13 mouse cellular contexts compared by ENCODE assay signal in genomic region chr10:8132795-8133194, GRCm38 (mm10).
DNase-seq lines count a peak whose midpoint lies in the region; ATAC-seq lines count a peak whose summit lies in the region.
"Had no signal": no experiment of that assay in that cellular context is flagged by ENCODE, and none has a peak within 500 bp of the region (broad histone marks: within the 10 kb centered on the region; RNA-seq: fewer than 3 reads in every experiment).

No protein-coding gene starts in this region.

- no peak overlapping the region for H3K4me2 ChIP-seq in heart, embryonic 13.5 days
- no peak overlapping the region for H3K4me2 ChIP-seq in hindbrain, embryonic 12.5 days (replicated peaks)
- no peak overlapping the region for H3K4me2 ChIP-seq in midbrain, embryonic 15.5 days

- no peak overlapping the region for H3K9ac ChIP-seq in heart, embryonic 13.5 days
- no peak overlapping the region for H3K9ac ChIP-seq in hindbrain, embryonic 12.5 days
- H3K9ac ChIP-seq in midbrain, embryonic 15.5 days, result no peak overlapping the region
- H3K9ac ChIP-seq: forebrain, embryonic 15.5 days; intestine, embryonic 15.5 days had no signal

- no peak for DNase-seq in heart, postnatal 36 days
- peak; percentile 43 for DNase-seq in ZHBTc4 (ENCODE audit: low read depth, low spot score)
- no peak for DNase-seq in kidney, postnatal 4 days
- DNase-seq in left cerebral cortex, adult 18-20 months (ENCODE audit: low spot score in 2 of 2), result no peak
- DNase-seq: cerebellum, postnatal 36 days; right cerebral cortex, adult 18-20 months; thymus, postnatal 36 days had no signal

- H3K27me3 ChIP-seq in heart, embryonic 13.5 days (replicated peaks), result no peaks in the 10 kb centered on the region
- H3K27me3 ChIP-seq in hindbrain, embryonic 12.5 days, result no peaks in the 10 kb centered on the region
- no peaks in the 10 kb centered on the region for H3K27me3 ChIP-seq in midbrain, embryonic 15.5 days (replicated peaks)
- H3K27me3 ChIP-seq: forebrain, embryonic 15.5 days; intestine, embryonic 15.5 days had no signal

- peak overlapping the region; percentile 54 for H3K27ac ChIP-seq in heart, embryonic 13.5 days (replicated peaks)
- H3K27ac ChIP-seq in hindbrain, embryonic 12.5 days, result peak overlapping the region; percentile 44; the same call in 1 of the 2 replicates
- peak overlapping the region; percentile 42; the same call in 1 of the 2 replicates for H3K27ac ChIP-seq in midbrain, embryonic 15.5 days
- H3K27ac ChIP-seq: forebrain, embryonic 15.5 days; intestine, embryonic 15.5 days had no signal

- peaks cover 54% of the 10 kb centered on the region for H3K4me1 ChIP-seq in heart, embryonic 13.5 days
- peaks cover 14% of the 10 kb centered on the region for H3K4me1 ChIP-seq in hindbrain, embryonic 12.5 days
- peaks cover 13% of the 10 kb centered on the region for H3K4me1 ChIP-seq in midbrain, embryonic 15.5 days

- H3K36me3 ChIP-seq in heart, embryonic 13.5 days, result no peaks in the 10 kb centered on the region
- no peaks in the 10 kb centered on the region for H3K36me3 ChIP-seq in hindbrain, embryonic 12.5 days
- no peaks in the 10 kb centered on the region for H3K36me3 ChIP-seq in midbrain, embryonic 15.5 days (replicated peaks)
- H3K36me3 ChIP-seq: forebrain, embryonic 15.5 days; intestine, embryonic 15.5 days had no signal

- intact Hi-C loops in heart, postnatal 36 days (cut with DNase I), result no loop called here

- H3K4me3 ChIP-seq in heart, embryonic 13.5 days, result no peak overlapping the region
- H3K4me3 ChIP-seq in hindbrain, embryonic 12.5 days, result no peak overlapping the region
- H3K4me3 ChIP-seq in midbrain, embryonic 15.5 days, result no peak overlapping the region
- H3K4me3 ChIP-seq: forebrain, embryonic 15.5 days; intestine, embryonic 15.5 days; myocyte had no signal

- H3K9me3 ChIP-seq in heart, embryonic 13.5 days, result no peaks in the 10 kb centered on the region
- no peaks in the 10 kb centered on the region for H3K9me3 ChIP-seq in hindbrain, embryonic 12.5 days (replicated peaks)
- H3K9me3 ChIP-seq in midbrain, embryonic 15.5 days, result no peaks in the 10 kb centered on the region
- H3K9me3 ChIP-seq: forebrain, embryonic 15.5 days; intestine, embryonic 15.5 days had no signal

- ATAC-seq in heart, embryonic 13.5 days (ENCODE audit: extremely low read depth, insufficient number of reproducible peaks, low FRiP score, low TSS enrichment), result no peak
- 0 out of 2 replicates have a peak, but pooled peaks have one; percentile 29 for ATAC-seq in hindbrain, embryonic 12.5 days (ENCODE audit: low FRiP score)
- ATAC-seq in midbrain, embryonic 15.5 days (replicated peaks), result peak; percentile 9; the same call in 1 of the 2 replicates

- 29% methylated on average over 2 of the region's 2 CpGs for WGBS in heart, embryonic 13.5 days
- WGBS in hindbrain, embryonic 12.5 days, result 33% methylated on average over 2 of the region's 2 CpGs
- 39% methylated on average over 2 of the region's 2 CpGs for WGBS in midbrain, embryonic 15.5 days
